Mouse (Mus musculus): ENCODE measurements at regions not wholly inside any gene's neighbourhood (a gene's known extent, or its start where the extent isn't known, plus 50 kb on each side); places are given as distances from the start of the nearest gene placed in this dataset.

DNA sequence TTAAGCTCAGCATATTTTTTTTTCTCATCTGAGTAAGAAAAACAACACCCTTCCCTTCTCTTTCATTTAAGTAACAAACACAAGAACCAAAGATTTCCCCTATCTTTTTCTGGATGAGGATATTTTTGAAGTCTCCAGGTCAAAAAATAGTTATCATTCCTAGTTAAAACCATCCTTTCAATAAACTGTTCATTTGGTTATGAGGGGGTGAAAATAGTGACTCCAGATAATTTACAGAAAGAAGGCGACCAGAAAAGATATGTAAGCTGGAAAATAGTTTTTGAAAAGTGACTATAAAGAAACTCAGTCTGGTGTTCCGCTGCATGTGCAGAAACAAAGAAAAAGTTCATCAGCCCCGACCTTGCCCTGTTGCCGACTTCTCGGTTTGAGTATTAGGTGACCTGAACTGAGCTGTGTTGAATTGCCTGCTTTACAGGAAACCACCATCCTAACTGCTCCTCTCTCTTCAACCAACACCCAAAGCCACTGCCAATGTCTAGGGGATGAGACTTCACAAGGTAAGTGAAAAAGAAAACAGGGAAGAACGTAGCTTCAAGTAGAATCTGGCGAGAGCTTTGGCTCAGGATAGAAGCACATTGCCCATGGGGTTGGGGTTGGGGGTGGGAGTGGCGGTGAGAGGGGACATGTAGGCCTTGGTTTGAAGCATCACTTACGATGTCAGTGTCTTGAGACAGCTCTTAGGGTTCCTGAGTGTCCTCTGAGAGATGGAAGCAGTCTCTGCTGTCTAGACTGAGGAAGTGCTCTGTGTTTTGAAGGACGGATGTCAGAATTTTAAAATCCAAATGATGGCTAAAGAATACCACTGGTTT, 104.6 kb downstream of the Ube2e3 start:
- H3K27me3 ChIP-seq (ENCODE audit: control insufficient read depth, insufficient read depth, low read length): no peaks in the 10 kb centered on the region
- no peak overlapping the region for H3K27ac ChIP-seq
- H3K4me1 ChIP-seq (replicated peaks; ENCODE audit: control insufficient read depth in 2 of 2, insufficient read depth in 2 of 2, low read length in 1 of 2): no peaks in the 10 kb centered on the region
- DNase-seq (ENCODE audit: low read depth in 3 of 3, low spot score in 3 of 3) (no peak), ATAC-seq (ENCODE audit: insufficient read depth) (no peak)
- H3K9me3 ChIP-seq (ENCODE audit: control insufficient read depth, low read length): no peaks in the 10 kb centered on the region
- no peaks in the 10 kb centered on the region for H3K36me3 ChIP-seq (replicated peaks; ENCODE audit: control insufficient read depth, insufficient read depth, low read depth)
- H3K4me3 ChIP-seq (ENCODE audit: insufficient read depth in 1 of 2, low read depth in 2 of 2, low read length in 2 of 2): no peak overlapping the region
- TF ChIP-seq EP300 (IDR thresholded peaks at IDR 0.05; ENCODE audit: low read depth) (no peak), CTCF (IDR thresholded peaks at IDR 0.05; ENCODE audit: low read depth) (no peak)
- WGBS (ENCODE audit: insufficient replicate concordance): 61% methylated on average over 10 of the region's 10 CpGs
- no peak overlapping the region for H3K9ac ChIP-seq (replicated peaks)
- H3K4me2 ChIP-seq (ENCODE audit: low read depth): no peak overlapping the region

DNA sequence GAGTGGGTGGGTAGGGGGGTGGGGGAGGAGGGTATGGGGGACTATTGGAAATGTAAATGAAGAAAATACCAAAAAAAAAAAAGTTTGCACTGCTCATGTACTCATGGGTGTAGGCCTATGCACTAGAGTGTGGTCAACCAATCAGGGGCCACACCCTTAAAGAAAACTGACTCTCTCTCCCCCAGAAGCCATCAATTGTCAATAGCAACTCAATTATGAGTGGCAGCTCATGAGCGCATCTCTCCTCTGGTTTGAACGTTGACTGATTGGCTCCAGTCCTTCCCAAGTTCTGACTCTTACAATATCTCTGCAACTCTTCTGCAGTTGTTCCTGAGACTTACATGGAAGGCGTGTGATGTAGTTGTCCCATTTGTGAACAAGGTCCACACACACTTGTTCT, 105.9 kb downstream of the Ube2e3 start:
- no peaks in the 10 kb centered on the region for H3K4me1 ChIP-seq (replicated peaks; ENCODE audit: control insufficient read depth in 2 of 2, insufficient read depth in 2 of 2, low read length in 1 of 2)
- H3K27me3 ChIP-seq (ENCODE audit: control insufficient read depth, insufficient read depth, low read length): no peaks in the 10 kb centered on the region
- TF ChIP-seq EP300 (IDR thresholded peaks at IDR 0.05; ENCODE audit: low read depth) (no peak), CTCF (IDR thresholded peaks at IDR 0.05; ENCODE audit: low read depth) (no peak)
- H3K4me2 ChIP-seq (ENCODE audit: low read depth): no peak overlapping the region
- H3K9ac ChIP-seq (replicated peaks): no peak overlapping the region
- H3K36me3 ChIP-seq (replicated peaks; ENCODE audit: control insufficient read depth, insufficient read depth, low read depth): no peaks in the 10 kb centered on the region
- ATAC-seq (ENCODE audit: insufficient read depth) (no peak), DNase-seq (ENCODE audit: low read depth in 3 of 3, low spot score in 3 of 3) (no peak)
- no peak overlapping the region for H3K27ac ChIP-seq
- no peaks in the 10 kb centered on the region for H3K9me3 ChIP-seq (ENCODE audit: control insufficient read depth, low read length)
- WGBS (ENCODE audit: insufficient replicate concordance): 73% methylated on average over 3 of the region's 3 CpGs
- no peak overlapping the region for H3K4me3 ChIP-seq (ENCODE audit: insufficient read depth in 1 of 2, low read depth in 2 of 2, low read length in 2 of 2)

DNA sequence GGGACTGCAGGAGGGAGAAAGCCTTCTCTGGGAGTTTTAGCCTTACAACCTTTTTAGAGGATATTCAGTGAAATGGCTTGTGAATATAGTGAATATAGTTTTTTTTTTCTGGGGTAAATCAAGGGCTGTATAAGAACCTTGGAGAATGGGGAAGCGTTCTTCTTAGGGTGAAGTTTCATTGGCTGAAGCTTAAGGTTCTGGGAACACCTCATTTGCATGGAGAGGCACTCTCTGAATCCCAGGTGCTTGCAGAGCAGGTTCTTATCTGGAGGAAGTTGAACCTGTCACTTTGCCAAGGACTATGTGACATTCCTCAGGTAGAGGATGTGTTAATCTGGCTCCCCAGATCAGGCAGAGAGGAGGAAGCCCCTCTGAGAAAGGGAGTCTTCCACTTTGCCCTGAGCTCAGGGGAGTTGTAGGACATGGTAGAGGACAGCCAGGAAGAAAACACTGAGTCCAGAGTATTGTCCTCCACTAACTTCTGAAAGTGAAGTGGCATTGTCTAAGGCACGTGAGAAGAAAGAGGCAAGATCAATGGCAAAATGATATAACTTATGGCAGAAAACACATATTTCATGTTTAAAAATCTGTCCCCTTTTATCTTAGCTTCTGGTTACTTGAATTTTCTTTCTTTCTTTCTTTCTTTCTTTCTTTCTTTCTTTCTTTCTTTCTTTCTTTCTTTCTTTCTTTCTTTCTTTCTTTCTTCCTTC, 106.9 kb downstream of the Ube2e3 start:
- no peak overlapping the region for H3K27ac ChIP-seq
- ATAC-seq (ENCODE audit: insufficient read depth) (no peak), DNase-seq (ENCODE audit: low read depth in 3 of 3, low spot score in 3 of 3) (no peak)
- TF ChIP-seq CTCF (IDR thresholded peaks at IDR 0.05; ENCODE audit: low read depth) (no peak), EP300 (IDR thresholded peaks at IDR 0.05; ENCODE audit: low read depth) (no peak)
- no peaks in the 10 kb centered on the region for H3K9me3 ChIP-seq (ENCODE audit: control insufficient read depth, low read length)
- no peaks in the 10 kb centered on the region for H3K27me3 ChIP-seq (ENCODE audit: control insufficient read depth, insufficient read depth, low read length)
- no peak overlapping the region for H3K4me3 ChIP-seq (ENCODE audit: insufficient read depth in 1 of 2, low read depth in 2 of 2, low read length in 2 of 2)
- no peak overlapping the region for H3K9ac ChIP-seq (replicated peaks)
- 66% methylated on average over 2 of the region's 2 CpGs for WGBS (ENCODE audit: insufficient replicate concordance)
- H3K4me2 ChIP-seq (ENCODE audit: low read depth): no peak overlapping the region
- no peaks in the 10 kb centered on the region for H3K36me3 ChIP-seq (replicated peaks; ENCODE audit: control insufficient read depth, insufficient read depth, low read depth)
- H3K4me1 ChIP-seq (replicated peaks; ENCODE audit: control insufficient read depth in 2 of 2, insufficient read depth in 2 of 2, low read length in 1 of 2): no peaks in the 10 kb centered on the region

DNA sequence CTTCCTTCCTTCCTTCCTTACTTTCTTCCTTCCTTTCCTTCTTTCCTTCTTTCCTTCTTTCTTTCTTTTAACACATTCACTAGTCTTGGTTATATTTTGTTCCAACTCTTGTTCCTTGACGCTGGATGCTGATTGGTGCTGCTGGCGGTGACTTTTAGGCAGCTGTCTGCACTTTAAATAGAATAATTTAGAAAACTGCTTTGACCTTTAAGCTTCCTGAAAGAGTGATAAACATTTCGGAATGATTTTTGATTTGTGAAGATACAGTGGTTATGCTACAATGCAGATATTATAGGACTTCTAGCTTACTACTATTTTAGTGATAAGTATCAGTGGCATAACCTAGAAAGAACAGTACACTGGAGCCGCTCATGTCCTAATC, 107.5 kb downstream of the Ube2e3 start:
- DNase-seq (ENCODE audit: low read depth in 3 of 3, low spot score in 3 of 3) (no peak), ATAC-seq (ENCODE audit: insufficient read depth) (no peak)
- no peak overlapping the region for H3K27ac ChIP-seq
- H3K9me3 ChIP-seq (ENCODE audit: control insufficient read depth, low read length): no peaks in the 10 kb centered on the region
- H3K4me3 ChIP-seq (ENCODE audit: insufficient read depth in 1 of 2, low read depth in 2 of 2, low read length in 2 of 2): no peak overlapping the region
- WGBS (ENCODE audit: insufficient replicate concordance): 71% methylated on average over 4 of the region's 4 CpGs
- no peaks in the 10 kb centered on the region for H3K27me3 ChIP-seq (ENCODE audit: control insufficient read depth, insufficient read depth, low read length)
- H3K9ac ChIP-seq (replicated peaks): no peak overlapping the region
- no peaks in the 10 kb centered on the region for H3K4me1 ChIP-seq (replicated peaks; ENCODE audit: control insufficient read depth in 2 of 2, insufficient read depth in 2 of 2, low read length in 1 of 2)
- no peaks in the 10 kb centered on the region for H3K36me3 ChIP-seq (replicated peaks; ENCODE audit: control insufficient read depth, insufficient read depth, low read depth)
- TF ChIP-seq CTCF (IDR thresholded peaks at IDR 0.05; ENCODE audit: low read depth): no peak
- no peak for TF ChIP-seq EP300 (IDR thresholded peaks at IDR 0.05; ENCODE audit: low read depth)
- no peak overlapping the region for H3K4me2 ChIP-seq (ENCODE audit: low read depth)

DNA sequence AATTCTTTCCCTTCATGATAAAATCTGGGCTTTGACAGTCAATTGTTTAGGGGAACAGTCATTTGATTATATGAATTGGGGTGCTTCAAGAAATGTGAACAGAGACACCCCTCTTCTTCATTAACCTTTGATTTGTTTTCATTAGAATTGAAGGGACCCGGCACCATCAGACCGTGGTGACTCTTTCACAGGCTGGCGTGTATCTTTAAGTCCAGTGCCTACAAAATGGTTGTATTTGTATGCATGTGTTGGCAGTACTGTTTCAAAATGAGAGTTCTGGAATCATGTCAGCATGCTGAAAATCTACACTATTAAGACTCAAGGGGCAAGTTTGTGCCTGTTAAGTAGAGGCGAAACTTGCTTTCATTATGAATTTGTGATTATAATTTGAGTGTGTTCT, 108.2 kb downstream of the Ube2e3 start:
- no peak overlapping the region for H3K4me3 ChIP-seq (ENCODE audit: insufficient read depth in 1 of 2, low read depth in 2 of 2, low read length in 2 of 2)
- H3K27ac ChIP-seq: no peak overlapping the region
- no peaks in the 10 kb centered on the region for H3K36me3 ChIP-seq (replicated peaks; ENCODE audit: control insufficient read depth, insufficient read depth, low read depth)
- no peak overlapping the region for H3K9ac ChIP-seq (replicated peaks)
- ATAC-seq (ENCODE audit: insufficient read depth): no peak
- H3K4me1 ChIP-seq (replicated peaks; ENCODE audit: control insufficient read depth in 2 of 2, insufficient read depth in 2 of 2, low read length in 1 of 2): no peaks in the 10 kb centered on the region
- no peak for TF ChIP-seq CTCF (IDR thresholded peaks at IDR 0.05; ENCODE audit: low read depth)
- TF ChIP-seq EP300 (IDR thresholded peaks at IDR 0.05; ENCODE audit: low read depth): no peak
- no peak overlapping the region for H3K4me2 ChIP-seq (ENCODE audit: low read depth)
- no peaks in the 10 kb centered on the region for H3K27me3 ChIP-seq (ENCODE audit: control insufficient read depth, insufficient read depth, low read length)
- WGBS (ENCODE audit: insufficient replicate concordance): 85% methylated on average over 4 of the region's 4 CpGs
- no peak for DNase-seq (ENCODE audit: low read depth in 3 of 3, low spot score in 3 of 3)
- H3K9me3 ChIP-seq (ENCODE audit: control insufficient read depth, low read length): no peaks in the 10 kb centered on the region

Measured in liver, embryonic 14.5 days (tissue).